Mouse (Mus musculus) embryonic stem cell, embryonic (primary cell): Measurements from ENCODE around the gene Coq10b.

Source experiments
- CTCF ChIA-PET, 4 experiments: fragments of 300-600 bp in 2 of 4; fragments of 350-600 bp in 2 of 4; sonication (Branson Sonifier 250); formaldehyde crosslinking; loops; one replicate each; lab custom pipeline; 2022; ENCODE audit warnings: inconsistent platforms in 2 of 4; lab: Charles Lee
- POLR2A ChIA-PET, 4 experiments: fragments of 300-600 bp in 2 of 4; fragments of 350-600 bp in 2 of 4; sonication (Branson Sonifier 250); formaldehyde crosslinking; loops; one replicate each; lab custom pipeline; 2022; ENCODE audit warnings: antibody characterized with exemption in 4 of 4, inconsistent platforms in 1 of 4; lab: Charles Lee

The Coq10b gene

GRCm38 (mm10) chr1:55085781-55086366, 33.3 kb downstream of the Coq10b start:
- POLR2A ChIA-PET, result interaction anchor here (0.7 to 5.2 kb wide), 59 partner anchors 8 to 154 kb away, joined by 3 to 72 read pairs (median 5); partner anchors contain the start of genes Coq10b (in 2 of the 4) and Mob4 (in 2 of the 4)

DNA sequence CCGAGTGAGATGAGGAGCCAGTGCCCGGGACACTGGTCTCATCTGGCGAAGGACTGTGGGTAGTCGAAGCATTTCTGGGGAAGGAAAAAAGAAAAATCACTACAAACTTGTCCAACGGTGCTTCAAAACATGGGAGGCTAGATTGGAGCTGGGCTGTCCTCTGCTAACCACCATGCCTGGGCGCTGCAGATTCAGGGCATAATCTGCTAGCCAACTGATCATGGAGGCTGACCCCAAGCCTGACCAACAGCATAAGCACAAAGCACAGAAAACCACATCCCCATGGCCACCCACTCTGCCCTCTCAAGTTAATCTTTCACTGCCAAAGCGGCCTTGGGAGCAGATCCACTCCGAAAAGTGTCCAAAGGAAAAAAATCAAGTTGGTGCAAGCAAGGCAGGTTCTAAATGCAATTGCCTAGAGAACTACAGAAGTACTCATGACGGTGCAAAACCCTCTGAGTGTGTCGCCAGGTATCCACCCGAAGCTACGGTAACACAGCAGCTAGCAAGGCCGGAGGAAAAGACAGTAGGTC, 34.4 kb downstream of the Coq10b start:
- POLR2A ChIA-PET, result interaction anchor here (0.6 to 5.2 kb wide), 65 partner anchors 8 to 500 kb away, joined by 3 to 72 read pairs (median 5); partner anchors contain the start of genes Mob4 (in 3 of the 4) and Coq10b (in 2 of the 4)

More at GRCm38 (mm10) chr1:55085781-55086366, 33.3 kb downstream of the Coq10b start:
- CTCF ChIA-PET, result interaction anchor here in 1 of 4 experiments (1.1 kb wide), 1 partner anchor 50 kb away, joined by 3 read pairs; no protein-coding TSS in a partner anchor

DNA sequence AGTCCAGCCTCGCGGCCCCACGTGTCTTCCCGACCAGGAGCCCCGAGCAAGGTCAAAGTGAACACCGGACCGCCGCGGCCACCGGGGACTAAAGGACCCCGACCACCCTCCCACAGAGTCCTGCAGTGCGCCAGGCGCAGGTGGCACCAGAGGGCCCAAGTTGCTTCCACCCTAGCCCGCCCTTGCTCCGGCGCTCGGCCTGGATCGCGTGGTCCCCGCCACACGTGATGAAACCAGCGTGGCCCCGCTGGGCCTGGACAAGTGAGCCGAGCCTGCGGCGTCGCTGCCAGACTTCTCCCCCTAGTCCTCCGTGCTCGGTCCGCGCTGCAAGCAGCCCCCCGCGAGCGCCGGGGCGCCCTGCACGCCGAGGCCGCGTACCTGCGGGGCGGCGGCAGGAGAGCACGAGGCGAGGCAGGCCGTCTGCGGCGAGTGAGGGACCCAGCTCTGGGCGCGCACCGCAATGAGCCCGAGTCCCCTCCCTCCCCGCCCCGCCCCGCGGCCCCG, 34.9 kb downstream of the Coq10b start:
- ChIA-PET CTCF (no interaction called here), POLR2A (interaction anchor here (0.6 to 5.2 kb wide), 70 partner anchors 8 to 1791 kb away, joined by 3 to 72 read pairs (median 5); partner anchors contain the start of genes Mob4 (in 3 of the 4), Coq10b (in 2 of the 4), Gm28778 (in 1 of the 4) and Mars2 (in 1 of the 4))

More for the DNA sequence above, 34.4 kb downstream of the Coq10b start:
- CTCF ChIA-PET, result no interaction called here

- POLR2A ChIA-PET, result interaction anchor here (0.5 to 5.2 kb wide), 63 partner anchors 8 to 1791 kb away, joined by 3 to 72 read pairs (median 4); partner anchors contain the start of genes Mob4 (in 3 of the 4), Coq10b (in 2 of the 4), Gm28778 (in 1 of the 4) and Mars2 (in 1 of the 4)
- CTCF ChIA-PET, result no interaction called here
These were observed 35.5 kb downstream of the Coq10b start, which contains the start of the genes Hspe1 and Hspd1 for GRCm38 (mm10) chr1:55087932-55088610. Hspe1 (plus strand) TSS chr1:55088132. Hspd1 (minus strand) TSS chr1:55088243.

DNA sequence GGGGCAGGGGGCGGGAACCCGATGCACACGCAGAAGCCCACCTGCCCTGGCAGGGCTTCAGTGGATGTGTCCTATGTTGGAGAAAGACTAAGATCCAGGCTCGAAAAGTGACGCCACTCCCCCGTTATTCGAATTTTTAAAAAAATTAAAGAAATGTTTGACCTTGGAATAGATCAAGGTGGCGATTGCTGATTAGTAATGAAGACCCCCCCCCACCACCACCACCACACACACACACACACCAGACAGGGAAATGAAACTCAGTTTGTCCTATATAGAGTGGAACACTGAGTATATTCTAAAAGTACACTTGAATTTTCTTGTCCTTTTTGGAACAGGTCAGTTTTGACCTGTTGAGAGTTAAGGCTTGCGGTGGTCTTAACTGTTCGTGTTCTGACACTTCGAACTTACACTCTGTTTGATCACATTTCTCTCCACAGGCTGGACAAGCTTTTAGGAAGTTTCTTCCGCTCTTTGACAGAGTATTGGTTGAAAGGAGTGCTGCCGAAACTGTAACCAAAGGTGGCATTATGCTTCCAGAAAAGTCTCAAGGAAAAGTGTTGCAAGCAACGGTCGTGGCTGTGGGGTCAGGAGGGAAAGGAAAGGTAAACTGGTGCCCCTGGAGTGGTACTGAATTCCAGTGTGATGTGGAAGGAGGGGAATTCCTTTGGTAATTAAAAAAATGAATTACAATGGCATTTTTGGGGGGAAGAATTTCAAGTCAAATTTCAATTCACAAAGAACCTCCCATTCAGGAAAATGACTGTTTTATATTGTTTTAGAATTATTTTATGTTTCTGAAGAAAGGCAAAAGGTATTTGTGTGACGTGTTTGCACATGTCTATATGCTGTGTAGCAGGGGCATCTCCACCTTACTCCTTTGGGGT, 36.3 kb downstream of the Coq10b start:
- ChIA-PET CTCF (no interaction called here), POLR2A (interaction anchor here (0.6 to 6.1 kb wide), 41 partner anchors 8 to 151 kb away, joined by 3 to 72 read pairs (median 7); partner anchors contain the start of genes Mob4 (in 3 of the 4), Coq10b (in 1 of the 4) and Mars2 (in 1 of the 4))

DNA sequence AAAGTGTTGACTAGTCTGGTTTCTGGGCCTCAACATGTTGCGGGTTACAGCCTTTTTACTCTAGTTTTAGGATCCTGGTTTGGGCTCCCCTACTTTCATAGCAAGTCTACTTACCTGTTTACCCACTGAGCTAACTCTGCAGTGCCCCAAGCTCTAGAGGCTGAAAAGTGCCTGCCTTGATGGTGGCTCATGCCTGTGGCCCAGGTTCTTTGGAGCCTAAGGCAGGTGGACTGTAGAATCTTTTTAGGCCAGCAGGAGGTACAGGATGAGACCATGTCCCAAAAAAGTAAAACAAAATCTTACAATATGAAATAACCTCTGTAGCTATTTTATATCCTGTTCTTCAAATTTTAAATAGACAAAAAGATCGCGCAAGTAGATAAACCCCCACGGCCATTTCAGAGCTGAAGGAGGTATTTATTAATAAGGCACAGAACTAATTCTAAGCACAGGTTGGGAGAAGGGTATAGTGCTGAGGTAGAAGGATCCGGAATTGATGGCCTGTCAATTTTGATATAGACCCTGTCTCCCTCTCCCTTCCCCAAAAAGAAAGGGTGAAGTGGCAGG, 37.0 kb downstream of the Coq10b start:
- POLR2A ChIA-PET, result interaction anchor here in 3 of 4 experiments (0.6 to 6.1 kb wide), 17 partner anchors 8 to 150 kb away, joined by 3 to 67 read pairs (median 5); partner anchors contain the start of gene Mob4 (in 2 of the 3)
- CTCF ChIA-PET, result no interaction called here

DNA sequence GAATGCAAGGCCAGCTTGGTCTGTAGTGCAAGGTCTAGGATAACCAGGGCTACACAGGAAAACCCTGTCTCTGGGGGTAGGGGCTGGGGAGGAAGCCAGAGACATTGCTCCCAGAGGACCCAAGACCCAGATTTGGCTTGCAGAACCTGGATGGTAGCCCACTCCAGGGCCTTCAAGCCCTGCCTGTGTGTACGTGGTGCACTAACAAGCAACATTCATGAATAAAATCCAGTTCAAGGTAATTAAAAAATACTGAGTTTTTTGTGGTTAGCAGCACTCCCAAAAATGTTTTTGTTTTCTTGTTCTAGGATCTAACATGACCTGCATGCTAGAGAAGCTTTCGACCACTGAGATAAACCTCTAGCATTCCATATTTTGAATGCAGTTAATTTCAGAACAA, 39.5 kb downstream of the Coq10b start:
- POLR2A ChIA-PET, result interaction anchor here in 3 of 4 experiments (0.7 to 6.1 kb wide), 13 partner anchors 8 to 1209 kb away, joined by 3 to 67 read pairs (median 4); partner anchors contain the start of gene Mob4 (in 3 of the 3)
- CTCF ChIA-PET, result no interaction called here

DNA sequence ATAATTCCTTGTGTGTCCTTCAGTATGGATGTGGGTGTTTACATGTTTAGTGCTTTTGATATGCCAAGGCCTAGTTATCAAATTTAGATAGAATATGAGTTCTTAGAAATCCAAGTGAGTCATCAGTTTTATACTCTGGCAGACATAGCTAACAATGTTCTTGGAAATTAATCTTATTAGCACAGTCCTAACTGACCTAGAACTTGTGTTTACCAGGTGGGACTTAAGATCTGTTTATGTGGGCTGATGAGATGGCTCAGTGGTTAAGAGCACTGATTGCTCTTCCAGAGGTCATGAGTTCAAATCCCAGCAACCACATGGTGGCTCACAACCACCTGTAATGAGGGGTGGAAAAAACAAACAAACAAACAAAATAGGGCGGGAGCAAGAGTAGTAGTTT, 39.9 kb downstream of the Coq10b start:
- CTCF ChIA-PET, result interaction anchor here in 1 of 4 experiments (1.1 kb wide), 1 partner anchor 43 kb away, joined by 3 read pairs; no protein-coding TSS in a partner anchor

GRCm38 (mm10) chr1:55106919-55107585, 54.5 kb downstream of the Coq10b start:
- POLR2A ChIA-PET, result interaction anchor here (0.6 to 3.5 kb wide), 20 partner anchors 8 to 172 kb away, joined by 3 to 35 read pairs (median 5); partner anchors contain the start of genes Mob4 (in 4 of the 4), Hspd1 (in 3 of the 4) and Hspe1 (in 3 of the 4)
- CTCF ChIA-PET, result interaction anchor here in 2 of 4 experiments (0.6 to 1.0 kb wide), 2 partner anchors 9 to 24 kb away, joined by 3 to 5 read pairs; partner anchors contain the start of gene Mob4 (in 1 of the 2)

More for the DNA sequence above, 39.9 kb downstream of the Coq10b start:
- POLR2A ChIA-PET, result interaction anchor here in 3 of 4 experiments (0.7 to 6.1 kb wide), 17 partner anchors 8 to 1210 kb away, joined by 3 to 67 read pairs (median 4); partner anchors contain the start of gene Mob4 (in 1 of the 3)

- CTCF ChIA-PET, result interaction anchor here in 1 of 4 experiments (0.6 kb wide), 1 partner anchor 17 kb away, joined by 4 read pairs; no protein-coding TSS in a partner anchor
- POLR2A ChIA-PET, result interaction anchor here (0.6 to 3.5 kb wide), 25 partner anchors 8 to 623 kb away, joined by 3 to 35 read pairs (median 4); partner anchors contain the start of genes Mob4 (in 4 of the 4), Hspd1 (in 3 of the 4) and Hspe1 (in 3 of the 4)
These were observed 55.1 kb downstream of the Coq10b start for GRCm38 (mm10) chr1:55107644-55108043.

DNA sequence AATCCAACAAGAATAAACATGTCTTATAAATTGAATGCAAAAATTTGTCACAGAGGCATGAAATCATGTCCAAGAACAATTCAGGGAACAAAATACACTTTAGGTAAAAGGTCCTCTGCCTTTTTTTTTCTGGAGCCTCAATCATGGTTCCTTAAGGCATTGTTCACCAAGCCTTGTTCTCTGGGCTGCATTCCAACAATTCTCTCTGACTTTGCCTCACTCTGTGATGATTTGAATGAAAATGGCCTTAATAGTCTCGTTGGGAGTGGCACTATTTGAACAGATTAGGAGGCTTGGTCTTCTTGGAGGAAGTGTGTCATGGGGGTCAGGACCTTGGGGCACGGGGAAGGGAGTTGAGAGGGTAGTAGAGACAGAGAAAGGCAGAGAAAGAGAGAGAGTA, 55.9 kb downstream of the Coq10b start:
- ChIA-PET CTCF (no interaction called here), POLR2A (interaction anchor here (0.7 to 3.5 kb wide), 20 partner anchors 9 to 624 kb away, joined by 3 to 35 read pairs (median 4); partner anchors contain the start of genes Mob4 (in 4 of the 4), Hspd1 (in 2 of the 4) and Hspe1 (in 2 of the 4))

DNA sequence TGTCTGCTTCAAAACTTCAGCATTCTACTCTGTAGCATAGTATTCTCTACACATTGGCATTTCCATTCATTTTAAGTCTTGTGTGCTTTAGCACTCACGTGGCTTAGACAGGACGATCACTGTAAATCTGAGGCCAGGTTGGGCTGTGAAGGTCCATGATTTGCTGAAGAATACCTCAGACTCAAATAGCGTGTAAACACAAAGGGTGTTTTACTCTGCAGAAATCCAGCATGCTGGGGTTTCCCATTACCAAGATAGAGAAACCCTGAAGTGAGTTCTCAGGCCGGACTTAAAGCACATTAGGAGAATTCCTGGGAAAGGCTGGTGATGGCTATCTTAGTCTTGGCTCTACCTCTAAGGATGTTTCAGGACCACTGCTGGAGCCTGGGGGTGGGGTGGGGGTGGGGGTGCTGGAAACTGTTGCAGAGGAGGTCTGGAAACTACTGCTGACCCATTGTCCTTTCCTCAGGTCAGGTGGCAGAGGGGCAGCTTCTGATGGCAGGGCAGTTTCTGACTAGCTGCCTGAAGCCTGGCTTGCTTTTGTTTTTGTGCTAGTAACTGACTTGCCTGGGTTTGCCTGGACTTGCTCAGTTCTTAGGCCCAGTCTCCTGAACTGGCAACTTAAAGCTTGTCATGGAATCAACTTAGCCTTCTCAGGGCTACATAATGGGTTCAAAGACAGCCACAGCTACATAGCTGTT, 56.6 kb downstream of the Coq10b start:
- ChIA-PET CTCF (no interaction called here), POLR2A (interaction anchor here (0.7 to 3.6 kb wide), 18 partner anchors 9 to 90 kb away, joined by 3 to 25 read pairs (median 4); partner anchors contain the start of genes Mob4 (in 3 of the 4), Hspd1 (in 2 of the 4) and Hspe1 (in 2 of the 4))
